Mouse (Mus musculus) R1 (cell line): Measurements from ENCODE around the gene Hcn2.

ENCODE experiments used
- DNase-seq: peaks from one replicate; pipeline ENCODE4 v3.0.0-alpha.2; 2018; ENCODE audit warnings: low read depth, low spot score

Hcn2 gene

DNA sequence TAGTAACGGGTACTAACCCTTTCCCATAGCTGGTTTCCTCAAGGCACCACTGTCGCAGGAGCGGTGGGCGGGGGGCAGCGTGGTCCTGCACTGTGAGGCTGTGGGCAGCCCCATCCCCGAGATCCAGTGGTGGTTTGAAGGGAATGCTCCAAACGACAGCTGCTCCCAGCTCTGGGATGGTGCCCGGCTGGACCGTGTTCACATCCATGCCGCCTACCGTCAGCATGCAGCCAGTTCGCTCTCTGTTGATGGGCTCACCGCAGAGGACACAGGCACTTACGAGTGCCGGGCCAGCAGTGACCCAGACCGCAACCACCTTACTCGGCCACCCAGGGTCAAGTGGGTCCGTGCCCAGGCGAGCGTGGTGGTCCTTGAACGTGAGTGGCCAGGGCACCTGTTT lies 7.8 kb upstream of the Hcn2 start:
- DNase-seq: no peak

DNA sequence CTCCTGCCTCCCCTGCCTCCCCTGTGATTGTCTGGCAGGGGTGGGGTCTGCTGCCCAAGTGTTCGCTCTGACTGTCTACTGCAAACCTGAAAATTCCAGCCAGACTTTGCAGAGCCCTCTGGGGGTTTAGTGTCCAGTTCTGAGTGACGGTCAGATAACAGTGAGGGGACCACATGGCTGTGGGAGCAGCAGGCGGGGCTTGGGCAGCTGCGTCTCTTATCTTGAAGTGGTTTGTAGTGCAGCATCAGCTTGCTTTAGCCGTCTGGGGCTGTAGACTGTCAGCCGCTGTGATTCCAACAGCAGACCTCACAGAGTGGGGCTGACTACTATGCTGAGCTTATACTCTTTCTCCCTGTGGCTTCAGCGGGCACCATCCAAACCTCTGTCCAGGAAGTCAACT lies 7.1 kb upstream of the Hcn2 start:
- DNase-seq: no peak

DNA sequence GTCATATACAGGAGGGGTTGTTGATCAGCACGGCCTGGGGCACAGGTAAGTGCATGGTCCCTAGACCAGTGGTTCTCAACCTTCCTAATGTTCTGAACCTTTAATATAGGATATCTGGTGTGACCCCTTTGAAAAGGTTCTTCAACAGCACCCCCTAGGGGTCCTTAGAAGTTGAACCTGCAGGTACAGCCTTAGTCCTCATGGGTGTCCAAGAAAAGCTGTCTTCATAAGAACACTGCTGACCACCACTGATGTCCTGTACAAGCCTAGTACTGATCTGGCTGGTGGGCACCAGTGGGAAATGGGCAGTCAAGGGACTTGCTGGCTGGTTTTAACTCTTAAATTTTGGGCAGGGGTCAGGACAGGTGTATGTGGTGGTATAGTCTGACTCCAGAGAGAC lies 4.4 kb upstream of the Hcn2 start:
- peak; percentile 78 for DNase-seq

DNA sequence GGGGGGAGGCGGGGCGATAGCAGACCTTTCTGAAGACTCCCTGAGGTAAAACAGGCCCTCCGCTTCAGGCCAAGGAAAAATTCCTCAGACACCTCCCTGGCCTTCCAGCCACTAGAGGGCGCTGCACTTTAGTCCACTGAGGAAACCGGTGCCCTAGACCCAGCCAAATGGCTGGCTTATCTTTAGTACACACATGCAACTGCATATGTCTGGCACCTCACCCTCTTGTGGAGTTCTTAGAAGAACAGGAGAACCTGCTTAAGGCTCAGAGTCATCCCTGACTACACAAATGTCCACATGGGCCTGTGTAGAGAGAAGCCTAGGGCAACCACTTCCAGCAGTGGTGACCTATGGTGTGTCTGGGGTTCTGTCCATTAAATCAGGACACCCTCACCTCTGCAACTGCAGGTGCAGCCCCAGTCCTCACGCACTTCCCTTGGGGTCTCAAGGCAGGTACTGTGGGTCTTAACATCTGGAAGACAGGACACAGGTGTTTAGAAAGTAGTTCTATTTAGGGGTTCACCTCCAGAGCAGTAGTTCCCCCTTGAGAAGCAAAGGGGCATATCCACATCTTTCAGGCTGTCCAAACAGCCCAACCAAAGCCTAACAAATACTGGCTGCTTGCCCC lies 3.8 kb upstream of the Hcn2 start:
- peak; percentile 92 for DNase-seq

- no peak for DNase-seq
These were observed 3.3 kb upstream of the Hcn2 start for GRCm38 (mm10) chr10:79713163-79713562.

- no peak for DNase-seq
These were observed 1.4 kb upstream of the Hcn2 start for GRCm38 (mm10) chr10:79714996-79715395.

DNA sequence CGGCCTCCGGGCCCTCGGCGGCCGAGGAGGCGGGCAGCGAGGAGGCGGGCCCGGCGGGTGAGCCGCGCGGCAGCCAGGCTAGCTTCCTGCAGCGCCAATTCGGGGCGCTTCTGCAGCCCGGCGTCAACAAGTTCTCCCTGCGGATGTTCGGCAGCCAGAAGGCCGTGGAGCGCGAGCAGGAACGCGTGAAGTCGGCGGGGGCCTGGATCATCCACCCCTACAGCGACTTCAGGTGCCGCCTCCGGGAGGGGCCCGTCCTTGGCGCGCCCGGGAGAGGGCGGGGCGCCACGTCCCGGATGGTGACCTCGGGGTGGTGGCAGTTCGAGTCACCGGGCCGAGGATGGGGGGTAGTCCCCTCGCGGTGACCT lies 538 bp downstream of the Hcn2 start:
- no peak for DNase-seq

DNA sequence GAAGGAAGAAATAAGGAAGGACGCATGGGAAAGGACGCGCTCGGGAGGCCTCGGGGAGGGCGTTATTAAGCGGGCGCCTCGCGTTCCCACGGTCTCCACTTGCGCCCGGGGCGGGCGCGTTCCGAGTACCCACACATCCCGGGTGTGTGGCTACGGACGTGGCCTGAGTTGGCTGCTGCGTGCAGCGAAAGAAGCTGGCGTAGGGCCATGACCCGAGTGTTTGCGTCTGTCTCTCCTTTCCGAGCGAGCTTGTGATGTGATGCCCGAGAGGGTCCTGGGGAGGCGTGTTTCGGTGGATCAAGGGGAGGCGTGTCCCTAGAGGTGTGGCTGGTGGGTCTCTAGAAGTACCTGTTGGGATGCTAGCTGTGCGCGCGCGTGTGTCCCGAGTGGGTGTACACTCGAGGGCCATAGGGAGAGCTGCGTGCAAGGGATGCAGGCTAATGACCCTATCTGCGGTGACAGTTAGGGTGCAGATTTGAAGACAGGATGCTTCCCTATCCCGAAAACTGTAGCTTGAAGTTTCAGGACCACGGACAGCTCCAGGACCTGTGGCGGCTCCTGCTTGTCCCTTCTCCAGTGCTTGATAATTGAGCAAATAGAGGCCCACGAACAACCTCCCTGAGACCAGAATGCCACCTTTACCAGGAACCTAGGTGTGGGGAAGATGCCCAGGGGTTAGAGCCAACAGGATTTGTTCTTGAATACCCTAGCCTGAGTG lies 1.4 kb downstream of the Hcn2 start:
- DNase-seq: peak; percentile 85

- DNase-seq: no peak
These were observed 4.7 kb downstream of the Hcn2 start for GRCm38 (mm10) chr10:79721089-79721488.

GRCm38 (mm10) chr10:79723047-79723446 lies 6.6 kb downstream of the Hcn2 start:
- DNase-seq: no peak

- DNase-seq: no peak
These were observed 7.3 kb downstream of the Hcn2 start for GRCm38 (mm10) chr10:79723692-79724091.

- peak; percentile 72 for DNase-seq
These were observed 9.7 kb downstream of the Hcn2 start for GRCm38 (mm10) chr10:79726090-79726489.

- no peak for DNase-seq
These were observed 12.2 kb downstream of the Hcn2 start for GRCm38 (mm10) chr10:79728323-79729249.

- DNase-seq: no peak
These were observed 13.0 kb downstream of the Hcn2 start for GRCm38 (mm10) chr10:79729357-79729965.

- peak; percentile 70 for DNase-seq
These were observed 16.1 kb downstream of the Hcn2 start for GRCm38 (mm10) chr10:79732500-79732899.

DNA sequence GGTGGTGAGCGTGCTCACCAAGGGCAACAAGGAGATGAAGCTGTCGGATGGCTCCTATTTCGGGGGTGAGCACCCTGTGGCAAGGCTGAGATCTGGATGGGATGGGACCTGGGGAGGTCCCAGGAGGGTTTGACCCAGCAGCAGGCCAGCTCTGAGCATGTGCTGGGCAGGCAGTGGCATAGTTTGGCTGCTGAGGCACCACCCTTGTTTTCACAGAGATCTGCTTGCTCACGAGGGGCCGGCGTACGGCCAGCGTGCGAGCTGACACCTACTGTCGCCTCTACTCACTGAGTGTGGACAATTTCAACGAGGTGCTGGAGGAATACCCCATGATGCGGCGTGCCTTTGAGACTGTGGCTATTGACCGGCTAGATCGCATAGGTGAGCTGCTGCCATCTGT lies 17.4 kb downstream of the Hcn2 start:
- DNase-seq: no peak

- peak; percentile 40 for DNase-seq
These were observed 18.9 kb downstream of the Hcn2 start for GRCm38 (mm10) chr10:79735361-79735760.

- no peak for DNase-seq
These were observed 20.3 kb downstream of the Hcn2 start for GRCm38 (mm10) chr10:79736706-79737105.

DNA sequence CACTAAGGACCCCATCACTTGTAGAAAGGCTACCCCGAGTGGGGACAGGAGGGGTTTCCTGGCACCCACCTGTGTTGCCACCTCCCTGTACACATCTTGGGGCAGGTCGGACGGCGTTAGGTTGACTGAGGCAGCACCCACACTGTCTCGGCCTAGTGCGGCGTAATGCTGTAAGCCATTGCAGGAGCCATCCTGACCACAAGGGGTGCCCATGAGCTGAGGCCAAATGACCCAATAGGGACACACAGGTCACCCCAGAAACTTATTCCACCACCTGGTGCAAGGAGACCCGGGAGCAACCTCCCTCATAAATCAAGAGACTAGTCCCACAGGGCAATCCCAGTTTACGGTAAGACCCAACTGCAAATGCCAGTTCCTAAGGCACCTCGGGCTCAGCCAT lies 21.8 kb downstream of the Hcn2 start:
- peak; percentile 71 for DNase-seq

DNA sequence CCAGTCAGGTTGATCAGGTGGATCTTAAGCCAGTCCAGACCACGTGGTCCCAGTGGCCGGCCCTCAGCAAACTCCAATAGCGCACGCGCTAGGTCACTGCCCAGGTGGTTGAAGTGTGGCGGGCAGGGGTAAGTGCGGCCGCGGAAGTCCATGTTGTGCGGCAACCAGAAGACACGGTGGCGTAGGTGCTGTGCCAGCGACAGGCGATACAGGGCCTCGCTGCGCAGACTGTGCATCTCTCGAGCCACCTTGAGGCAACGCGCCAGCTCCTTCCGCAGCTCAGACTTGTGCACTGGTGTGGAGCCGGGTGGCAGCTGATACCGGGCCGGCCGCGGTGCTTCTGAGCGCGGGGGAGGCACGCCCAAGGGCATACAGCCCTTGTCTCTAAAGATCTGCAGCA lies 22.8 kb downstream of the Hcn2 start:
- peak; percentile 77 for DNase-seq

DNA sequence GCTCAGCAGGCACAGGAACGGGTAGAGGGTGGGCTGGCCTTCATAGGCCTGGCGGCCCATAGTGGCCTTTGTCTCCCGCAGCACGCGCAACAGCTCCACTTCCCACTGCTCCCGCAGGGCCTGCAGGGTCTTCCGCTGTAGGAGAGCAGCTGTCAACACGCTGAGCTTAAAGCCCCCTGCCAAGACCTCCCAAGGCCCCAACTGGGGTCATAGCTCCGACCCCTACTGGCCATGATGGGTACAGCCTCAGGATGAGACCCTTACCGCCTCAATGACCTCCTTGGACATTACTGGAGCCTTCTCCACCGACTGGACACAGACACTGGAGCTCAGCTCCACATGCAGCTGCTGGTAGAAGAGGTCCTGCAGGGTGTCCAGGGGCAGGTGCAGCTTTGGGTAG lies 24.4 kb downstream of the Hcn2 start:
- DNase-seq: peak; percentile 39

- DNase-seq: no peak
These were observed 26.7 kb downstream of the Hcn2 start for GRCm38 (mm10) chr10:79743161-79743560.
